Mouse (Mus musculus) megakaryocyte, embryonic 14.5 days (primary cell): ENCODE measurements at regions not wholly inside any gene's neighbourhood (a gene's known extent, or its start where the extent isn't known, plus 50 kb on each side); places are given as distances from the start of the nearest gene placed in this dataset.

Experiments
- FLI1 ChIP-seq: IDR thresholded peaks from 2 replicates; pipeline ENCODE4 v1.6.1; 2012; ENCODE audit warnings: low read length, inconsistent platforms, mixed read lengths
- GATA1 ChIP-seq: IDR thresholded peaks from 3 replicates; pipeline ENCODE4 v1.6.1; 2012; ENCODE audit warnings: mixed read lengths, low read length, inconsistent platforms, borderline replicate concordance

DNA sequence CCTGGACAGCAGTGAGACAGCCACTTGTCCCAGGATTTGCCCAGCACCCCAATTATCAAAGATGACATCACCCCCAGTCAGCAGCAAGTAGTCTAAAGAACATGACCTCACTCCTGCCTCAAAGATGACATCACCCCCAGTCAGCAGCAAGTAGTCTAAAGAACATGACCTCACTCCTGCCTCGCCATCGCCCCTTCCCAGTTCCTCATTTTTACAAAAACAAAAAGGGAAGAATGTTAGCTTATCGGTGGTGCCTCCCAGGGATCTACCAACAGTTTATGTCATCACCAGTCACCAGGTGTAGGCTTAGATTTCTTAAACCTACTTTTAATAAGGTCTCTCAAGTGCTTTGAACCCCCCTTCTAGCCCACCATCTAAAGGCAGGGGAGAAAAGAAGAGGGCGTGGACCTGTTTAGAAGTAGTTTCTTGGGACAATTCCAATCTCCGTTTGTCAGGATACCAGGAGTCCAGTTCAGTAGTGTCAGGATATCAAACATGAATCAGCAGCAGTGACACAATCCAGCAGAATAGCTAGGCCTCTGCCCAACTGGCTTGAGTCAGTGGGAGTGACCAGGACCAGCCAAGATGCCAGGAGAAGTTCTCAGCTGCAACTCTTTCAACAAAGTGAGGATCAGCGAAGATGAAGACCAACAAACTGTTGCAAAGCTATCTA lies 99.1 kb downstream of the Nucb2 start:
- TF ChIP-seq GATA1 = no peak
- TF ChIP-seq FLI1 = no peak
